Mouse (Mus musculus) left cerebral cortex, postnatal 10 days (tissue): Measurements from ENCODE around the gene Ssr2. TPM values are rescaled to one million over a fixed set of nuclear protein-coding genes. Genes with fewer than 3 reads are reported as not detected.

ENCODE experiments used
- DNase-seq, 2 experiments: peaks; one replicate each; pipeline ENCODE4 v3.0.0; 2021 to 2022; ENCODE audit warnings: low spot score in 2 of 2, mixed read lengths in 1 of 2; ENCODE audit errors: extremely low spot score in 1 of 2
- intact Hi-C: fragments of 180-260 bp; cut with DNase I; formaldehyde crosslinking; loops from one replicate; pipeline ENCODE4 v1.15.1; 2025
- total RNA-seq, 2 experiments: library from RNA; stranded (reverse); gene quantifications; 2 replicates each; pipeline ENCODE4 v1.2.3; 2021

Ssr2 gene
- total RNA-seq, 2 experiments from 2014 or later, result 127 to 128 TPM

GRCm38 (mm10) chr3:88618074-88618871, 42.6 kb downstream of the Ssr2 start:
- intact Hi-C loops, result no loop called here

GRCm38 (mm10) chr3:88619113-88620097, 43.7 kb downstream of the Ssr2 start:
- DNase-seq, result peak in 1 of 2 experiments; percentile 26
- intact Hi-C loops, result no loop called here

More at GRCm38 (mm10) chr3:88618074-88618871, 42.6 kb downstream of the Ssr2 start:
- DNase-seq, result no peak

GRCm38 (mm10) chr3:88620146-88620991, 44.7 kb downstream of the Ssr2 start:
- intact Hi-C loops, result no loop called here
- no peak for DNase-seq

GRCm38 (mm10) chr3:88620992-88621536, 45.4 kb downstream of the Ssr2 start:
- peak in 1 of 2 experiments; percentile 91 for DNase-seq
- intact Hi-C loops, result no loop called here

- DNase-seq, result peak in 1 of 2 experiments; percentile 76
- intact Hi-C loops, result no loop called here
Observed at GRCm38 (mm10) chr3:88621537-88622112, 45.9 kb downstream of the Ssr2 start.

- intact Hi-C loops, result no loop called here
Observed at GRCm38 (mm10) chr3:88622113-88622940, 46.7 kb downstream of the Ssr2 start.

GRCm38 (mm10) chr3:88622941-88623345, 47.3 kb downstream of the Ssr2 start:
- intact Hi-C loops, result no loop called here
- peak in 1 of 2 experiments; percentile 53 for DNase-seq

More at GRCm38 (mm10) chr3:88622113-88622940, 46.7 kb downstream of the Ssr2 start:
- DNase-seq, result peak in 1 of 2 experiments; percentile 84

- DNase-seq, result peak in 1 of 2 experiments; percentile 59
- intact Hi-C loops, result no loop called here
Observed at GRCm38 (mm10) chr3:88623346-88624135, 47.9 kb downstream of the Ssr2 start.

GRCm38 (mm10) chr3:88624324-88624723, 48.6 kb downstream of the Ssr2 start:
- DNase-seq, result peak in 1 of 2 experiments; percentile 50
- intact Hi-C loops, result no loop called here

- DNase-seq, result peak in 1 of 2 experiments; percentile 26
- intact Hi-C loops, result no loop called here
Observed at GRCm38 (mm10) chr3:88624951-88625350, 49.3 kb downstream of the Ssr2 start.

GRCm38 (mm10) chr3:88625531-88625930, 49.9 kb downstream of the Ssr2 start:
- intact Hi-C loops, result no loop called here

GRCm38 (mm10) chr3:88626316-88626715, 50.6 kb downstream of the Ssr2 start:
- peak in 1 of 2 experiments; percentile 57 for DNase-seq
- intact Hi-C loops, result no loop called here

More at GRCm38 (mm10) chr3:88625531-88625930, 49.9 kb downstream of the Ssr2 start:
- no peak for DNase-seq

GRCm38 (mm10) chr3:88627114-88627513, 51.4 kb downstream of the Ssr2 start:
- DNase-seq, result peak in 1 of 2 experiments; percentile 25
- intact Hi-C loops, result no loop called here

- DNase-seq, result peak in 1 of 2 experiments; percentile 32
- intact Hi-C loops, result no loop called here
Observed at GRCm38 (mm10) chr3:88627535-88627934, 51.9 kb downstream of the Ssr2 start.

- intact Hi-C loops, result no loop called here
- no peak for DNase-seq
Observed at GRCm38 (mm10) chr3:88628766-88629165, 53.1 kb downstream of the Ssr2 start.

GRCm38 (mm10) chr3:88629244-88629643, 53.6 kb downstream of the Ssr2 start:
- intact Hi-C loops, result no loop called here
- peak; percentile 77 to 78 for DNase-seq
